Mouse (Mus musculus): Measurements from ENCODE around the gene Hells. TPM values are rescaled to one million over a fixed set of nuclear protein-coding genes. Genes with fewer than 3 reads are reported as not detected.

Gene Hells
- polyA plus RNA-seq, 1 experiment, result 9.1 TPM

GRCm38 (mm10) chr19:38915677-38916076 lies 15.0 kb upstream of the Hells start:
- Histone ChIP-seq H3ac (ENCODE audit: control insufficient read depth, insufficient read length, low read depth) (no peak overlapping the region), H3K27me3 (ENCODE audit: control insufficient read depth, insufficient read depth, insufficient read length) (peaks cover 3% of the 10 kb centered on the region), H3K79me2 (ENCODE audit: control insufficient read depth, insufficient read depth) (no peaks in the 10 kb centered on the region), H3K79me3 (ENCODE audit: low read depth) (no peaks in the 10 kb centered on the region), H3K36me3 (ENCODE audit: control insufficient read depth, insufficient read depth) (no peaks in the 10 kb centered on the region), H3K4me3 (ENCODE audit: insufficient read depth, poor library complexity, severe bottlenecking) (no peak overlapping the region)
- TF ChIP-seq CTCF (IDR thresholded peaks at IDR 0.05; ENCODE audit: control insufficient read depth, insufficient read depth, insufficient read length) (peak; percentile 13), FOSL1 (IDR thresholded peaks at IDR 0.05; ENCODE audit: insufficient read depth, low read length, poor library complexity, severe bottlenecking) (no peak)

- Histone ChIP-seq H3K36me3 (ENCODE audit: control insufficient read depth, insufficient read depth) (peaks cover 11% of the 10 kb centered on the region), H3K27me3 (ENCODE audit: control insufficient read depth, insufficient read depth, insufficient read length) (no peaks in the 10 kb centered on the region), H3K4me3 (ENCODE audit: insufficient read depth, poor library complexity, severe bottlenecking) (no peak overlapping the region), H3K79me3 (ENCODE audit: low read depth) (peaks cover 28% of the 10 kb centered on the region), H3ac (ENCODE audit: control insufficient read depth, insufficient read length, low read depth) (no peak overlapping the region), H3K79me2 (ENCODE audit: control insufficient read depth, insufficient read depth) (peaks cover 31% of the 10 kb centered on the region)
- TF ChIP-seq MYOG (IDR thresholded peaks at IDR 0.05; ENCODE audit: control insufficient read depth, extremely low read depth, insufficient read length), result no peak
- TF ChIP-seq CTCF (IDR thresholded peaks at IDR 0.05; ENCODE audit: control insufficient read depth, insufficient read depth, insufficient read length), result no peak
- no peak for TF ChIP-seq MYOD1 (IDR thresholded peaks at IDR 0.05; ENCODE audit: control insufficient read depth, insufficient read length, low read depth)
- TF ChIP-seq MAX (IDR thresholded peaks at IDR 0.05), result no peak
- TF ChIP-seq FOSL1 (IDR thresholded peaks at IDR 0.05; ENCODE audit: insufficient read depth, low read length, poor library complexity, severe bottlenecking), result no peak
- no peak for TF ChIP-seq USF1 (IDR thresholded peaks at IDR 0.05; ENCODE audit: low read depth)
- no peak for TF ChIP-seq CEBPB (IDR thresholded peaks at IDR 0.05; ENCODE audit: low read depth)
Observed at GRCm38 (mm10) chr19:38928481-38929158, 2.1 kb upstream of the Hells start.

GRCm38 (mm10) chr19:38929471-38930251 lies 1.1 kb upstream of the Hells start:
- TF ChIP-seq CTCF (IDR thresholded peaks at IDR 0.05; ENCODE audit: control insufficient read depth, insufficient read depth, insufficient read length) (no peak), MAX (IDR thresholded peaks at IDR 0.05) (no peak), FOSL1 (IDR thresholded peaks at IDR 0.05; ENCODE audit: insufficient read depth, low read length, poor library complexity, severe bottlenecking) (no peak), CEBPB (IDR thresholded peaks at IDR 0.05; ENCODE audit: low read depth) (no peak), MYOD1 (IDR thresholded peaks at IDR 0.05; ENCODE audit: control insufficient read depth, insufficient read length, low read depth) (no peak), USF1 (IDR thresholded peaks at IDR 0.05; ENCODE audit: low read depth) (no peak), MYOG (IDR thresholded peaks at IDR 0.05; ENCODE audit: control insufficient read depth, extremely low read depth, insufficient read length) (no peak)
- Histone ChIP-seq H3K36me3 (ENCODE audit: control insufficient read depth, insufficient read depth) (peaks cover 21% of the 10 kb centered on the region), H3K27me3 (ENCODE audit: control insufficient read depth, insufficient read depth, insufficient read length) (no peaks in the 10 kb centered on the region), H3K79me2 (ENCODE audit: control insufficient read depth, insufficient read depth) (peaks cover 42% of the 10 kb centered on the region), H3K4me3 (ENCODE audit: insufficient read depth, poor library complexity, severe bottlenecking) (no peak overlapping the region), H3ac (ENCODE audit: control insufficient read depth, insufficient read length, low read depth) (no peak overlapping the region), H3K79me3 (ENCODE audit: low read depth) (peaks cover 36% of the 10 kb centered on the region)

DNA sequence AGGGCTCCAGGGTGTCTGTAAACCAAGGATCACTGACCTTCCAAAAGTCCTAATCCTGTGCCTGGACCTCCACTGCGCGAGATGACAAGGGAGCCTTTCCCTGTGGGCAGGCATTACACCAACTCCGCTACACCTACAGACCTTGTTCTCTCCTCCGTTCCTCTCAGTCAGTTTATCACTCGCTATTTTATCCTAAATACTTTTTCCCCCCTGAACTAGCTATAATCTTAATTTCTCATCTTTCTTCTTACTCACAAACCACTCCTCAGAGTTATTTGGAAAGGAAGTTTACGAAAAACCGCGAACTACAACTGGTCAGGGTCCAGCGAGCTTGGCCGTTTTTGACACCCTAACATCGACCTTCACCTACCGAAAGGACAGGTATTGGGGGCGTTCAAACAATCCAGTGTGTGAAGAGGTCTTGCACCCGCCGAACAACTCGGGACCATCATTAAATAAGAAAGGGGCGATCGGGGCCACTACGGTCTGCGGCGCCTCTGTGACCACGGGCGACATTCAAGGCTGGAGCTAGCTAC lies 395 bp upstream of the Hells start:
- Histone ChIP-seq H3K4me3 (ENCODE audit: insufficient read depth, poor library complexity, severe bottlenecking) (peak overlapping the region; percentile 71), H3ac (ENCODE audit: control insufficient read depth, insufficient read length, low read depth) (peak overlapping the region; percentile 98), H3K27me3 (ENCODE audit: control insufficient read depth, insufficient read depth, insufficient read length) (no peaks in the 10 kb centered on the region), H3K79me2 (ENCODE audit: control insufficient read depth, insufficient read depth) (peaks cover 48% of the 10 kb centered on the region), H3K36me3 (ENCODE audit: control insufficient read depth, insufficient read depth) (peaks cover 28% of the 10 kb centered on the region), H3K79me3 (ENCODE audit: low read depth) (peaks cover 38% of the 10 kb centered on the region)
- TF ChIP-seq FOSL1 (IDR thresholded peaks at IDR 0.05; ENCODE audit: insufficient read depth, low read length, poor library complexity, severe bottlenecking), result no peak
- TF ChIP-seq USF1 (IDR thresholded peaks at IDR 0.05; ENCODE audit: low read depth), result no peak
- TF ChIP-seq CEBPB (IDR thresholded peaks at IDR 0.05; ENCODE audit: low read depth), result no peak
- TF ChIP-seq MYOG (IDR thresholded peaks at IDR 0.05; ENCODE audit: control insufficient read depth, extremely low read depth, insufficient read length), result no peak
- no peak for TF ChIP-seq CTCF (IDR thresholded peaks at IDR 0.05; ENCODE audit: control insufficient read depth, insufficient read depth, insufficient read length)
- TF ChIP-seq MAX (IDR thresholded peaks at IDR 0.05), result no peak

DNA sequence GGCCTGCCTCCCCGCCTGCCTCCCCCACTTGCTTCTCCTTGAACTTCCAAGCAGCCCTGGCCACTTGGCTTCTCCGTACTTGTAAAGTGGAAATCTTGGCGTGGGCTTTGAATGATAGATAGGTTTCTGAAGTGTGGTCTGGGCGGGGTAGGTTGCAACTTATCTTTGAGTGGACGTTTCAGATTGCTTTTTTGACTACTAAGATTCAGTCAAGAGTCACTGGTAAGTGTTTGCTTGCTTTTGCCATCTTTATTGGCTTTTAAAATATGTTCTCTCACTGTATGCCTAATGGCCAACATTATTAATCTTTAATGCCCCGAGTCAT lies 813 bp downstream of the Hells start:
- Histone ChIP-seq H3K27me3 (ENCODE audit: control insufficient read depth, insufficient read depth, insufficient read length) (no peaks in the 10 kb centered on the region), H3K4me3 (ENCODE audit: insufficient read depth, poor library complexity, severe bottlenecking) (peak overlapping the region; percentile 71), H3K79me2 (ENCODE audit: control insufficient read depth, insufficient read depth) (peaks cover 57% of the 10 kb centered on the region), H3ac (ENCODE audit: control insufficient read depth, insufficient read length, low read depth) (peak overlapping the region; percentile 98), H3K36me3 (ENCODE audit: control insufficient read depth, insufficient read depth) (peaks cover 40% of the 10 kb centered on the region), H3K79me3 (ENCODE audit: low read depth) (peaks cover 43% of the 10 kb centered on the region)
- no peak for TF ChIP-seq CEBPB (IDR thresholded peaks at IDR 0.05; ENCODE audit: low read depth)

All from C2C12 (cell line).